Mouse (Mus musculus) thymus, adult 2 months (tissue): Measurements from ENCODE around the gene Olfr464. TPM values are rescaled to one million over a fixed set of nuclear protein-coding genes. Genes with fewer than 3 reads are reported as not detected.

Experiments
- DNase-seq: peaks from one replicate; pipeline ENCODE4 v3.0.0; 2021
- H3K27ac ChIP-seq: fragments of 200-500 bp; 2 replicates; pipeline ENCODE4 v1.5.1; 2012; ENCODE audit warnings: low read length, control low read depth; ENCODE audit not compliant: control insufficient read depth, insufficient read depth
- H3K27me3 ChIP-seq: fragments of 200-500 bp; 2 replicates; pipeline ENCODE4 v1.6.1; 2012; ENCODE audit warnings: mild to moderate bottlenecking, low read length, moderate library complexity, mixed read lengths; ENCODE audit not compliant: control insufficient read depth, insufficient read depth
- H3K36me3 ChIP-seq: fragments of 200-500 bp; 2 replicates; pipeline ENCODE4 v1.6.1; 2012; ENCODE audit warnings: mild to moderate bottlenecking, low read length, moderate library complexity; ENCODE audit not compliant: control insufficient read depth, insufficient read depth
- H3K4me1 ChIP-seq: fragments of 200-500 bp; replicated peaks from 2 replicates; pipeline ENCODE4 v1.6.1; 2012; ENCODE audit warnings: low read length; ENCODE audit not compliant: control insufficient read depth, insufficient read depth
- H3K4me3 ChIP-seq: fragments of 200-500 bp; 2 replicates; pipeline ENCODE4 v1.5.1; 2012; ENCODE audit warnings: mild to moderate bottlenecking, low read length, control low read depth, moderate library complexity; ENCODE audit not compliant: control insufficient read depth, insufficient read depth
- CTCF ChIP-seq: fragments of 200-500 bp; IDR thresholded peaks from 2 replicates; pipeline ENCODE4 v1.5.1; 2012; ENCODE audit warnings: mild to moderate bottlenecking, control low read depth, low read length, moderate library complexity, borderline replicate concordance; ENCODE audit not compliant: control insufficient read depth, poor library complexity, insufficient read depth; ENCODE audit errors: extremely low read depth
- POLR2A ChIP-seq: fragments of 200-500 bp; IDR thresholded peaks from 2 replicates; pipeline ENCODE4 v1.6.1; 2012; ENCODE audit warnings: mild to moderate bottlenecking, low read length, control low read depth, moderate library complexity; ENCODE audit not compliant: control insufficient read depth, poor library complexity, insufficient read depth; ENCODE audit errors: extremely low read depth
- WGBS: fragments of 180-500 bp; shearing (Covaris S2); methylation state at CpG from one replicate; pipeline ENCODE4 v1.1.7; 2018; 5-methylcytosine and 5-hydroxymethylcytosine counted together
- polyA plus RNA-seq: library from polyadenylated mRNA; depleted of rRNA; stranded (reverse); fragments of >200 nt; gene quantifications from 2 replicates; pipeline ENCODE4 v1.2.3, GENCODE M21; 2012; rRNA removed

The Olfr464 gene
- polyA plus RNA-seq, result 0.27 and 0.28 TPM in 2 replicates

DNA sequence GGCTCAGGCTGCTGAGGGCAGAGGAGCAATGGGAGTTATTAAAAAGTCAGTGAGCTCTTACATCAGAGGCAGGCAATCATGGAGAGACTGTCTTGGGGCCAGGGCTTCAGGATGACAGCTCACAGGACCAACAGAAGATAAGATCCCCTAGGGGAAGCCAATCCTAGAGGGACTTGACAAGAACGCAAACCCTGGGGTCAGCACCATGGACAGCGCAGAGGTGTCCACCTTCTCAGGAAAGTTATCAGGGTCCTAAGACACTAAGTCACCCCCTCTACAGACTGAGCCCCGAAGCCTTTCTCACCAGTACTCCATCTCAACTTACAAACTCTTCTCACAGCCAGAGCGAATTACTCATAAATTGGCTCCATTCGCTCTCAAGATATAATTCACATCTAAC is at the start of gene Olfr464:
TSS of gene Olfr464 (minus strand) at position 2 of the 400 bp plus-strand sequence.
- H3K36me3 ChIP-seq, result no peaks in the 10 kb centered on the region
- DNase-seq, result peak; percentile 15
- no peaks in the 10 kb centered on the region for H3K4me1 ChIP-seq
- H3K27ac ChIP-seq, result no peak within 1 kb of the TSS
- H3K27me3 ChIP-seq, result no peaks in the 10 kb centered on the region
- 26% methylated on average over 5 of the region's 5 CpGs for WGBS
- no peak for TF ChIP-seq POLR2A
- no peak for TF ChIP-seq CTCF
- no peak within 1 kb of the TSS for H3K4me3 ChIP-seq

DNA sequence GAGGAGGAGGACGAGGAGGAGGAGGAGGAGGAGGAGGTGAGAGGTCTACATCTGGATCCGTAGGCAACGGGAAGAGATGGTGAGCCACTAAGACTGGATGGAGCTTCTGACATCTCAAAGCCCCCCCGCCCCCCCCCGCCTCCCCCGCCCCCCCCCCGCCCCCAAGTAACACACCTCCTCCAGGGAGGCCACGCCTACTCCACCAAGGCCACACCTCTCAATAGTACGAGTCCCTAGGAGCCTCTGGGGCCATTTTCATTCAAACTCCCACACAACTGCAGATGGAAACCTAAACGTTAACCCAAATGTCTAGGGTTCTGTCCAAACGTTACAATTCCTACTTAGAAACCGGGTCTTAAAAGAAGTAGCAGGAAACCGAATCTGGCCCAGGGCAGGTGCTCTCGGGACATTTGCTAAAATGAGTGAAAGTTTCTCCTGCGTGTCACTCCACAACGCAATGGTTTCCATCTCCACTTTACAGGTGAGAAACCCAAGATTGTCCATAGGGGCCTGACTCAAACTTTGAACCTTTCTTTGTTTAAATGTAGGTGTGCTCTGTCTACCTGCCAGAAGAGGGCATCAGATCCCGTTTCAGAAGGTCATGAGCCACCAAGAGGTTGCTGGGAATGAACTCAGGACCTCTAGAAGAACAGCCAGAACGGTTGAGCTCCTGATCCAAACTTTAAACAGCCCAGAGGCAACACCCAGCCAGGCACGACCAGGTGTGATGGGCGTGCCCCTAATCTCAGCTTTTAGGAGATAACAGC is 47.8 kb upstream of the Olfr464 start:
- Histone ChIP-seq H3K27me3 (no peaks in the 10 kb centered on the region), H3K36me3 (no peaks in the 10 kb centered on the region), H3K4me3 (no peak overlapping the region; the same call in 1 of the 2 replicates), H3K27ac (no peak overlapping the region), H3K4me1 (no peaks in the 10 kb centered on the region; the same call in none of the 2 replicates)
- TF ChIP-seq CTCF (no peak), POLR2A (no peak)
- WGBS, result 22% methylated on average over 18 of the region's 20 CpGs
- peak; percentile 17 for DNase-seq

- TF ChIP-seq POLR2A (no peak), CTCF (peak; percentile 67; the same call in 1 of the 2 replicates)
- Histone ChIP-seq H3K27me3 (no peaks in the 10 kb centered on the region), H3K4me3 (peak overlapping the region; percentile 17), H3K4me1 (no peaks in the 10 kb centered on the region; the same call in none of the 2 replicates), H3K36me3 (no peaks in the 10 kb centered on the region), H3K27ac (no peak overlapping the region)
- DNase-seq, result peak; percentile 89
- WGBS, result 1% methylated on average over 16 of the region's 17 CpGs
These were observed 47.0 kb upstream of the Olfr464 start for GRCm38 (mm10) chr11:87967692-87968289.

GRCm38 (mm10) chr11:87966214-87966613 is 45.4 kb upstream of the Olfr464 start:
- no peaks in the 10 kb centered on the region; the same call in none of the 2 replicates for H3K4me1 ChIP-seq
- no peaks in the 10 kb centered on the region for H3K36me3 ChIP-seq
- H3K4me3 ChIP-seq, result no peak overlapping the region
- no peak for DNase-seq
- TF ChIP-seq POLR2A, result no peak
- WGBS, result 60% methylated on average over 10 of the region's 10 CpGs
- no peaks in the 10 kb centered on the region for H3K27me3 ChIP-seq
- H3K27ac ChIP-seq, result peak overlapping the region; percentile 7; the same call in 1 of the 2 replicates

DNA sequence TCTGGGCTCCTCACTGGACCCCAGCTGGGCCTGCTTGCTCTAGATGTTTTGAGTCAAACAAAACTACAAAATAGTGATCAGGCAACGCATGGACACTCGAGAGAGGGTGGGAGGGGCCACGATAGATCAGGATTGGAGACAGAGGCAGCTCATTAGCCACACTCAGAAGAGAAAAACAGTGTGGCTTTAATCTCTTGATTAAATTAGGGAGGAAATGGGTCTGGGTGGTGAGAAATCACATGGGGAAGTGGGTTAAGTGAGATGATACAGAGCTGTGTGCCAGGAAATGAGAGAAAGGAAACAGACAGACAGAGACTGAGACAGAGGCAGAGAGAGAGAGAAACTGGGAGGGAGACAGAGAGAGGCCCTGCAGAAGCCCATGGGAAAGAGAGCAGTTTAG is 44.5 kb upstream of the Olfr464 start:
- no peaks in the 10 kb centered on the region for H3K27me3 ChIP-seq
- TF ChIP-seq CTCF (no peak), POLR2A (no peak)
- H3K4me1 ChIP-seq, result no peaks in the 10 kb centered on the region; the same call in none of the 2 replicates
- 45% methylated on average over 3 of the region's 3 CpGs for WGBS
- no peak for DNase-seq
- no peaks in the 10 kb centered on the region for H3K36me3 ChIP-seq
- no peak overlapping the region for H3K4me3 ChIP-seq
- H3K27ac ChIP-seq, result no peak overlapping the region

DNA sequence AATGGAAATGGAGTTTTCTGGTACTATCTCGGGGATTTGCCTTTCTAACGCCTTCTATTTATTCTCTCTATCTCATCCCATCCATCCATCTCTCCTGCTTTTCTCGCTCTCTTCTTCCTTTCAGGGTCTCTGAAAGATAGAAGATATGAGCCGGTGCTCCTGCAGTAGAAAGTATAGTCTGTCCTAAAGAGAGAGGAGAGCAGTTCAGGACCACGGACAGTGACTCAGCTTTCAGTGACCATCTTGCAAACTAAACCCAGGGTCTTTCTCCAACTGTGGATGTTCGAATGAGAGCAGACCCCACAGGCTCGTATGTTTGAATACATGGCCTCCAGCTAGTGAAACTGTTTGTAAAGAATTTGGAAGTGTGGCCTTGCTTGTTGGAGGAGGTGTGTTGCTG is 36.3 kb upstream of the Olfr464 start:
- no peak overlapping the region for H3K4me3 ChIP-seq

GRCm38 (mm10) chr11:87955144-87955543 is 34.4 kb upstream of the Olfr464 start:
- WGBS, result 9% methylated on average over 1 of the region's 1 CpGs
- no peaks in the 10 kb centered on the region for H3K4me1 ChIP-seq
- TF ChIP-seq CTCF, result no peak
- TF ChIP-seq POLR2A, result no peak
- no peaks in the 10 kb centered on the region for H3K36me3 ChIP-seq
- DNase-seq, result no peak
- H3K27me3 ChIP-seq, result no peaks in the 10 kb centered on the region
- no peak overlapping the region for H3K4me3 ChIP-seq
- no peak overlapping the region for H3K27ac ChIP-seq

More for the DNA sequence above, 36.3 kb upstream of the Olfr464 start:
- 41% methylated on average over 7 of the region's 7 CpGs for WGBS
- no peak for DNase-seq
- no peaks in the 10 kb centered on the region for H3K4me1 ChIP-seq
- H3K27ac ChIP-seq, result no peak overlapping the region
- no peaks in the 10 kb centered on the region for H3K36me3 ChIP-seq
- no peak for TF ChIP-seq POLR2A
- no peak for TF ChIP-seq CTCF
- no peaks in the 10 kb centered on the region for H3K27me3 ChIP-seq
